Mouse (Mus musculus): ENCODE measurements at regions not wholly inside any gene's neighbourhood (a gene's known extent, or its start where the extent isn't known, plus 50 kb on each side); places are given as distances from the start of the nearest gene placed in this dataset.

- no peak for ATAC-seq (ENCODE audit: low FRiP score, low read depth)
- Histone ChIP-seq H3K36me3 (ENCODE audit: control insufficient read depth, insufficient read depth, low read length) (no peaks in the 10 kb centered on the region), H3K9ac (ENCODE audit: low read depth, low read length, severe bottlenecking) (no peak overlapping the region), H3K4me1 (ENCODE audit: control insufficient read depth, insufficient read depth, low read length) (peaks cover 23% of the 10 kb centered on the region), H3K27me3 (ENCODE audit: control insufficient read depth, insufficient read depth, low read length) (no peaks in the 10 kb centered on the region), H3K27ac (replicated peaks; ENCODE audit: low read depth, low read length) (peak overlapping the region; percentile 56; the same call in 1 of the 2 replicates), H3K4me2 (replicated peaks; ENCODE audit: low read depth, low read length, severe bottlenecking) (no peak overlapping the region), H3K9me3 (ENCODE audit: control insufficient read depth, low read length) (no peaks in the 10 kb centered on the region), H3K4me3 (replicated peaks; ENCODE audit: low read length) (no peak overlapping the region)
- TF ChIP-seq POLR2A (IDR thresholded peaks at IDR 0.05; ENCODE audit: borderline replicate concordance, extremely low read depth, insufficient read depth, insufficient read length) = no peak
- 75% methylated on average over 3 of the region's 3 CpGs for WGBS
- no peak for DNase-seq (ENCODE audit: low spot score)
Measured at GRCm38 (mm10) chr5:64580340-64580723, 222.9 kb upstream of the Klf3 start.

- Histone ChIP-seq H3K27ac (replicated peaks; ENCODE audit: low read depth, low read length) (no peak overlapping the region), H3K4me3 (replicated peaks; ENCODE audit: low read length) (no peak overlapping the region), H3K36me3 (ENCODE audit: control insufficient read depth, insufficient read depth, low read length) (no peaks in the 10 kb centered on the region), H3K9me3 (ENCODE audit: control insufficient read depth, low read length) (no peaks in the 10 kb centered on the region), H3K4me2 (replicated peaks; ENCODE audit: low read depth, low read length, severe bottlenecking) (no peak overlapping the region), H3K4me1 (ENCODE audit: control insufficient read depth, insufficient read depth, low read length) (peaks cover 22% of the 10 kb centered on the region), H3K27me3 (ENCODE audit: control insufficient read depth, insufficient read depth, low read length) (no peaks in the 10 kb centered on the region), H3K9ac (ENCODE audit: low read depth, low read length, severe bottlenecking) (no peak overlapping the region)
- no peak for TF ChIP-seq POLR2A (IDR thresholded peaks at IDR 0.05; ENCODE audit: borderline replicate concordance, extremely low read depth, insufficient read depth, insufficient read length)
- 76% methylated on average over 6 of the region's 6 CpGs for WGBS
- DNase-seq (ENCODE audit: low spot score) = no peak
- no peak for ATAC-seq (ENCODE audit: low FRiP score, low read depth)
Measured at GRCm38 (mm10) chr5:64580786-64581445, 222.3 kb upstream of the Klf3 start.

- WGBS = 66% methylated on average over 8 of the region's 8 CpGs
- Histone ChIP-seq H3K36me3 (ENCODE audit: control insufficient read depth, insufficient read depth, low read length) (no peaks in the 10 kb centered on the region), H3K27ac (replicated peaks; ENCODE audit: low read depth, low read length) (no peak overlapping the region), H3K4me1 (ENCODE audit: control insufficient read depth, insufficient read depth, low read length) (peaks cover 17% of the 10 kb centered on the region), H3K9me3 (ENCODE audit: control insufficient read depth, low read length) (no peaks in the 10 kb centered on the region), H3K4me3 (replicated peaks; ENCODE audit: low read length) (no peak overlapping the region), H3K4me2 (replicated peaks; ENCODE audit: low read depth, low read length, severe bottlenecking) (no peak overlapping the region), H3K27me3 (ENCODE audit: control insufficient read depth, insufficient read depth, low read length) (no peaks in the 10 kb centered on the region), H3K9ac (ENCODE audit: low read depth, low read length, severe bottlenecking) (no peak overlapping the region)
- TF ChIP-seq POLR2A (IDR thresholded peaks at IDR 0.05; ENCODE audit: borderline replicate concordance, extremely low read depth, insufficient read depth, insufficient read length) = no peak
- peak; percentile 49 for DNase-seq (ENCODE audit: low spot score)
- no peak for ATAC-seq (ENCODE audit: low FRiP score, low read depth)
Measured at GRCm38 (mm10) chr5:64581461-64581860, 221.7 kb upstream of the Klf3 start.

GRCm38 (mm10) chr5:64582031-64582430 is 221.2 kb upstream of the Klf3 start:
- peaks cover 17% of the 10 kb centered on the region for H3K4me1 ChIP-seq (ENCODE audit: control insufficient read depth, insufficient read depth, low read length)
- no peak for ATAC-seq (ENCODE audit: low FRiP score, low read depth)
- TF ChIP-seq POLR2A (IDR thresholded peaks at IDR 0.05; ENCODE audit: borderline replicate concordance, extremely low read depth, insufficient read depth, insufficient read length) = no peak
- 65% methylated on average over 9 of the region's 9 CpGs for WGBS
- H3K27ac ChIP-seq (replicated peaks; ENCODE audit: low read depth, low read length) = no peak overlapping the region
- H3K4me2 ChIP-seq (replicated peaks; ENCODE audit: low read depth, low read length, severe bottlenecking) = no peak overlapping the region
- no peaks in the 10 kb centered on the region for H3K9me3 ChIP-seq (ENCODE audit: control insufficient read depth, low read length)
- H3K4me3 ChIP-seq (replicated peaks; ENCODE audit: low read length) = no peak overlapping the region
- no peak overlapping the region for H3K9ac ChIP-seq (ENCODE audit: low read depth, low read length, severe bottlenecking)
- no peaks in the 10 kb centered on the region for H3K36me3 ChIP-seq (ENCODE audit: control insufficient read depth, insufficient read depth, low read length)
- no peaks in the 10 kb centered on the region for H3K27me3 ChIP-seq (ENCODE audit: control insufficient read depth, insufficient read depth, low read length)
- no peak for DNase-seq (ENCODE audit: low spot score)

GRCm38 (mm10) chr5:64584308-64584707 is 218.9 kb upstream of the Klf3 start:
- H3K36me3 ChIP-seq (ENCODE audit: control insufficient read depth, insufficient read depth, low read length) = no peaks in the 10 kb centered on the region
- no peaks in the 10 kb centered on the region for H3K9me3 ChIP-seq (ENCODE audit: control insufficient read depth, low read length)
- ATAC-seq (ENCODE audit: low FRiP score, low read depth) (no peak), DNase-seq (ENCODE audit: low spot score) (no peak)
- no peak overlapping the region for H3K4me2 ChIP-seq (replicated peaks; ENCODE audit: low read depth, low read length, severe bottlenecking)
- no peak overlapping the region for H3K27ac ChIP-seq (replicated peaks; ENCODE audit: low read depth, low read length)
- TF ChIP-seq POLR2A (IDR thresholded peaks at IDR 0.05; ENCODE audit: borderline replicate concordance, extremely low read depth, insufficient read depth, insufficient read length) = no peak
- H3K4me1 ChIP-seq (ENCODE audit: control insufficient read depth, insufficient read depth, low read length) = peaks cover 17% of the 10 kb centered on the region
- H3K9ac ChIP-seq (ENCODE audit: low read depth, low read length, severe bottlenecking) = no peak overlapping the region
- H3K27me3 ChIP-seq (ENCODE audit: control insufficient read depth, insufficient read depth, low read length) = no peaks in the 10 kb centered on the region
- H3K4me3 ChIP-seq (replicated peaks; ENCODE audit: low read length) = no peak overlapping the region
- 44% methylated on average over 1 of the region's 1 CpGs for WGBS
